In the genomic region with DNA sequence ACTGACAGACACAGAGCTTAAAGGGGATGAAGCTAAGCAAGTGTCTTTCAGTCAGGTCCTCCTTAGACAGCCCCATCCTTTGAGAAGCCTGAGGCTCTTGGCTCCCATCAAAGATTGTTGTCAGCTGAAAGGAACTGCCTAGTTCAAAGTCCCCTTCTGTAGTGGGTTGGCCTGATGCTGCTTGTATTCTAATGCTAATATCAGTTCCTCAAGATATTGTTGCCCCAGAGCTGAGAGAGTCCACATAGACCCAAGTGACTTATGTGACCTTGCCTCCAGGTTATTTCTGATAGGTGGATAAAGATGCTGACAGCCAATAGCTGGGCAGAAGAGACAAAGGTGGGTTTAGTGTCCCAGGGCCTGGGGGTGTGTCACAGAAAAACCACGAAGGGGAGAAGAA, we compare ENCODE assay signal across 29 mouse cellular contexts. TPM values are rescaled to one million over a fixed set of nuclear protein-coding genes. Genes with fewer than 3 reads are reported as not detected.
"Had no signal": no experiment of that assay in that cellular context is flagged by ENCODE, and none has a peak within 500 bp of the region (broad histone marks: within the 10 kb centered on the region; RNA-seq: fewer than 3 reads in every experiment).

No protein-coding gene starts in this region.

- H3K4me3 ChIP-seq: embryonic facial prominence, embryonic 10.5 days; embryonic facial prominence, embryonic 12.5 days; embryonic facial prominence, embryonic 13.5 days; embryonic facial prominence, embryonic 15.5 days; erythroblast, embryonic 14.5 days; forebrain, embryonic 10.5 days; forebrain, embryonic 12.5 days; forebrain, embryonic 13.5 days; forebrain, embryonic 15.5 days; gastrocnemius, adult 2 months; heart, adult 2 months; heart, embryonic 10.5 days had no signal

- H3K9ac ChIP-seq: embryonic facial prominence, embryonic 12.5 days; embryonic facial prominence, embryonic 13.5 days; embryonic facial prominence, embryonic 15.5 days; forebrain, embryonic 12.5 days; forebrain, embryonic 13.5 days; forebrain, embryonic 15.5 days; forebrain, postnatal 0 days had no signal

- H3K4me2 ChIP-seq: embryonic facial prominence, embryonic 12.5 days; embryonic facial prominence, embryonic 13.5 days; embryonic facial prominence, embryonic 15.5 days; forebrain, embryonic 12.5 days; forebrain, embryonic 13.5 days; forebrain, embryonic 15.5 days had no signal

- ATAC-seq: forebrain, embryonic 13.5 days; forebrain, embryonic 14.5 days; forebrain, embryonic 15.5 days; forebrain, embryonic 16.5 days; forebrain, postnatal 0 days had no signal

- H3K27ac ChIP-seq: embryonic facial prominence, embryonic 10.5 days; embryonic facial prominence, embryonic 12.5 days; embryonic facial prominence, embryonic 13.5 days; embryonic facial prominence, embryonic 15.5 days; forebrain, embryonic 10.5 days; forebrain, embryonic 12.5 days; forebrain, embryonic 13.5 days; forebrain, embryonic 15.5 days; gastrocnemius, adult 2 months; heart, adult 2 months; heart, embryonic 10.5 days had no signal

- DNase-seq: cerebellum, postnatal 10 days; cerebellum, postnatal 14 days; cerebellum, postnatal 25 days; cerebellum, postnatal 36 days; embryo, embryonic 11 days; forebrain, postnatal 0 days; gastrocnemius, adult 2 months; gastrocnemius, postnatal 10 days; gastrocnemius, postnatal 14 days; gastrocnemius, postnatal 25 days; gastrocnemius, postnatal 36 days; heart, adult 11 months; heart, adult 18-20 months; heart, adult 2 months had no signal

- H3K27me3 ChIP-seq: embryonic facial prominence, embryonic 12.5 days; embryonic facial prominence, embryonic 13.5 days; embryonic facial prominence, embryonic 15.5 days; forebrain, embryonic 12.5 days; forebrain, embryonic 13.5 days; forebrain, embryonic 15.5 days had no signal

- H3K4me1 ChIP-seq: embryonic facial prominence, embryonic 10.5 days; embryonic facial prominence, embryonic 12.5 days; embryonic facial prominence, embryonic 13.5 days; embryonic facial prominence, embryonic 15.5 days; forebrain, embryonic 10.5 days; forebrain, embryonic 12.5 days; forebrain, embryonic 13.5 days; forebrain, embryonic 15.5 days; heart, embryonic 10.5 days had no signal

- H3K9me3 ChIP-seq: embryonic facial prominence, embryonic 10.5 days; embryonic facial prominence, embryonic 12.5 days; embryonic facial prominence, embryonic 13.5 days; embryonic facial prominence, embryonic 15.5 days; forebrain, embryonic 10.5 days; forebrain, embryonic 12.5 days; forebrain, embryonic 13.5 days; forebrain, embryonic 15.5 days; heart, embryonic 10.5 days had no signal

- H3K36me3 ChIP-seq: embryonic facial prominence, embryonic 10.5 days; embryonic facial prominence, embryonic 12.5 days; embryonic facial prominence, embryonic 13.5 days; embryonic facial prominence, embryonic 15.5 days; forebrain, embryonic 10.5 days; forebrain, embryonic 12.5 days; forebrain, embryonic 15.5 days; heart, embryonic 10.5 days had no signal

RNA-seq across cellular contexts. Expression of a gene that starts 8.8 kb away (rescaled TPM):
- total RNA-seq: gastrocnemius, adult 18-20 months; gastrocnemius, adult 2 months; gastrocnemius, adult 8-10 months; gastrocnemius, postnatal 14 days; gastrocnemius, postnatal 25 days; gastrocnemius, postnatal 36 days; gastrocnemius, postnatal 4 days; heart, adult 18-20 months; heart, adult 2 months had no signal
- polyA plus RNA-seq: erythroblast, embryonic 14.5 days; heart, adult 2 months had no signal
